Mouse (Mus musculus): ENCODE measurements around the gene Rplp0. TPM values are rescaled to one million over a fixed set of nuclear protein-coding genes. Genes with fewer than 3 reads are reported as not detected.
A peak's percentile ranks its signal among the peaks of the same experiment; 100 is the strongest.

The Rplp0 gene
- polyA plus RNA-seq, 1 experiment from 2014 or later = 1,000 TPM

GRCm38 (mm10) chr5:115547014-115547413 lies 12.3 kb upstream of the Rplp0 start:
- DNase-seq (ENCODE audit: low spot score) (no peak), ATAC-seq (ENCODE audit: low FRiP score) (no peak)
- H3K4me2 ChIP-seq (replicated peaks) = no peak overlapping the region
- H3K9ac ChIP-seq = 0 out of 2 replicates have a peak overlapping the region, but pooled peaks have one; percentile 16
- no peak overlapping the region for H3K4me3 ChIP-seq (replicated peaks; ENCODE audit: low read length)
- WGBS = 49% methylated on average over 6 of the region's 6 CpGs
- H3K27ac ChIP-seq = no peak overlapping the region
- no peaks in the 10 kb centered on the region for H3K9me3 ChIP-seq (ENCODE audit: control insufficient read depth, low read length)
- H3K4me1 ChIP-seq (replicated peaks; ENCODE audit: control insufficient read depth, insufficient read depth, low read length) = peaks cover 25% of the 10 kb centered on the region
- H3K36me3 ChIP-seq (replicated peaks; ENCODE audit: control insufficient read depth, insufficient read depth) = peaks cover 41% of the 10 kb centered on the region
- H3K27me3 ChIP-seq (ENCODE audit: control insufficient read depth, insufficient read depth, low read length) = no peaks in the 10 kb centered on the region

GRCm38 (mm10) chr5:115547421-115547820 lies 11.8 kb upstream of the Rplp0 start:
- Histone ChIP-seq H3K4me1 (replicated peaks; ENCODE audit: control insufficient read depth, insufficient read depth, low read length) (peaks cover 25% of the 10 kb centered on the region), H3K9ac (0 out of 2 replicates have a peak overlapping the region, but pooled peaks have one; percentile 16), H3K27ac (peak overlapping the region; percentile 36; the same call in 1 of the 2 replicates), H3K4me3 (replicated peaks; ENCODE audit: low read length) (no peak overlapping the region), H3K27me3 (ENCODE audit: control insufficient read depth, insufficient read depth, low read length) (no peaks in the 10 kb centered on the region), H3K36me3 (replicated peaks; ENCODE audit: control insufficient read depth, insufficient read depth) (peaks cover 43% of the 10 kb centered on the region), H3K9me3 (ENCODE audit: control insufficient read depth, low read length) (no peaks in the 10 kb centered on the region), H3K4me2 (replicated peaks) (no peak overlapping the region)
- WGBS = 86% methylated on average over 7 of the region's 7 CpGs
- no peak for ATAC-seq (ENCODE audit: low FRiP score)
- DNase-seq (ENCODE audit: low spot score) = no peak

- DNase-seq (ENCODE audit: low spot score) = no peak
- ATAC-seq (ENCODE audit: low FRiP score) = no peak
- WGBS = 94% methylated on average over 18 of the region's 18 CpGs
These were observed 10.6 kb upstream of the Rplp0 start for GRCm38 (mm10) chr5:115548501-115549285.

GRCm38 (mm10) chr5:115550482-115551005 lies 8.7 kb upstream of the Rplp0 start:
- Histone ChIP-seq H3K36me3 (replicated peaks; ENCODE audit: control insufficient read depth, insufficient read depth) (peaks cover 55% of the 10 kb centered on the region), H3K4me2 (replicated peaks) (no peak overlapping the region)
- WGBS = 91% methylated on average over 11 of the region's 11 CpGs

More at GRCm38 (mm10) chr5:115548501-115549285, 10.6 kb upstream of the Rplp0 start:
- no peak overlapping the region for H3K4me3 ChIP-seq (replicated peaks; ENCODE audit: low read length)
- no peak overlapping the region for H3K9ac ChIP-seq
- H3K4me1 ChIP-seq (replicated peaks; ENCODE audit: control insufficient read depth, insufficient read depth, low read length) = peaks cover 13% of the 10 kb centered on the region
- no peaks in the 10 kb centered on the region for H3K27me3 ChIP-seq (ENCODE audit: control insufficient read depth, insufficient read depth, low read length)
- no peak overlapping the region for H3K27ac ChIP-seq
- peaks cover 53% of the 10 kb centered on the region for H3K36me3 ChIP-seq (replicated peaks; ENCODE audit: control insufficient read depth, insufficient read depth)
- no peaks in the 10 kb centered on the region for H3K9me3 ChIP-seq (ENCODE audit: control insufficient read depth, low read length)
- H3K4me2 ChIP-seq (replicated peaks) = no peak overlapping the region

GRCm38 (mm10) chr5:115551386-115551785 lies 7.9 kb upstream of the Rplp0 start:
- Histone ChIP-seq H3K9me3 (ENCODE audit: control insufficient read depth, low read length) (no peaks in the 10 kb centered on the region), H3K36me3 (replicated peaks; ENCODE audit: control insufficient read depth, insufficient read depth) (peaks cover 55% of the 10 kb centered on the region), H3K4me2 (replicated peaks) (no peak overlapping the region), H3K4me1 (replicated peaks; ENCODE audit: control insufficient read depth, insufficient read depth, low read length) (no peaks in the 10 kb centered on the region), H3K9ac (no peak overlapping the region), H3K27ac (no peak overlapping the region), H3K4me3 (replicated peaks; ENCODE audit: low read length) (no peak overlapping the region), H3K27me3 (ENCODE audit: control insufficient read depth, insufficient read depth, low read length) (no peaks in the 10 kb centered on the region)
- DNase-seq (ENCODE audit: low spot score) (no peak), ATAC-seq (ENCODE audit: low FRiP score) (no peak)
- 75% methylated on average over 12 of the region's 12 CpGs for WGBS

More at GRCm38 (mm10) chr5:115550482-115551005, 8.7 kb upstream of the Rplp0 start:
- Histone ChIP-seq H3K27me3 (ENCODE audit: control insufficient read depth, insufficient read depth, low read length) (no peaks in the 10 kb centered on the region), H3K4me3 (replicated peaks; ENCODE audit: low read length) (no peak overlapping the region), H3K9ac (no peak overlapping the region), H3K4me1 (replicated peaks; ENCODE audit: control insufficient read depth, insufficient read depth, low read length) (no peaks in the 10 kb centered on the region), H3K9me3 (ENCODE audit: control insufficient read depth, low read length) (no peaks in the 10 kb centered on the region), H3K27ac (no peak overlapping the region)
- ATAC-seq (ENCODE audit: low FRiP score) (no peak), DNase-seq (ENCODE audit: low spot score) (no peak)

GRCm38 (mm10) chr5:115551799-115552198 lies 7.5 kb upstream of the Rplp0 start:
- Histone ChIP-seq H3K4me2 (replicated peaks) (no peak overlapping the region), H3K4me1 (replicated peaks; ENCODE audit: control insufficient read depth, insufficient read depth, low read length) (no peaks in the 10 kb centered on the region), H3K27ac (no peak overlapping the region), H3K36me3 (replicated peaks; ENCODE audit: control insufficient read depth, insufficient read depth) (peaks cover 55% of the 10 kb centered on the region), H3K9ac (no peak overlapping the region), H3K9me3 (ENCODE audit: control insufficient read depth, low read length) (no peaks in the 10 kb centered on the region), H3K4me3 (replicated peaks; ENCODE audit: low read length) (no peak overlapping the region), H3K27me3 (ENCODE audit: control insufficient read depth, insufficient read depth, low read length) (no peaks in the 10 kb centered on the region)
- WGBS = 82% methylated on average over 13 of the region's 13 CpGs
- DNase-seq (ENCODE audit: low spot score) (no peak), ATAC-seq (ENCODE audit: low FRiP score) (no peak)

GRCm38 (mm10) chr5:115553801-115554420 lies 5.4 kb upstream of the Rplp0 start:
- DNase-seq (ENCODE audit: low spot score) (no peak), ATAC-seq (ENCODE audit: low FRiP score) (no peak)
- Histone ChIP-seq H3K4me3 (replicated peaks; ENCODE audit: low read length) (no peak overlapping the region), H3K9me3 (ENCODE audit: control insufficient read depth, low read length) (no peaks in the 10 kb centered on the region), H3K27ac (no peak overlapping the region), H3K36me3 (replicated peaks; ENCODE audit: control insufficient read depth, insufficient read depth) (peaks cover 35% of the 10 kb centered on the region), H3K4me2 (replicated peaks) (no peak overlapping the region), H3K9ac (no peak overlapping the region), H3K27me3 (ENCODE audit: control insufficient read depth, insufficient read depth, low read length) (no peaks in the 10 kb centered on the region), H3K4me1 (replicated peaks; ENCODE audit: control insufficient read depth, insufficient read depth, low read length) (no peaks in the 10 kb centered on the region)
- WGBS = 87% methylated on average over 33 of the region's 33 CpGs

- Histone ChIP-seq H3K36me3 (replicated peaks; ENCODE audit: control insufficient read depth, insufficient read depth) (peaks cover 28% of the 10 kb centered on the region), H3K9ac (no peak overlapping the region), H3K27me3 (ENCODE audit: control insufficient read depth, insufficient read depth, low read length) (no peaks in the 10 kb centered on the region), H3K9me3 (ENCODE audit: control insufficient read depth, low read length) (no peaks in the 10 kb centered on the region), H3K4me2 (replicated peaks) (no peak overlapping the region), H3K27ac (no peak overlapping the region), H3K4me3 (replicated peaks; ENCODE audit: low read length) (no peak overlapping the region), H3K4me1 (replicated peaks; ENCODE audit: control insufficient read depth, insufficient read depth, low read length) (no peaks in the 10 kb centered on the region)
- WGBS = 90% methylated on average over 18 of the region's 18 CpGs
- no peak for DNase-seq (ENCODE audit: low spot score)
- no peak for ATAC-seq (ENCODE audit: low FRiP score)
These were observed 4.6 kb upstream of the Rplp0 start for GRCm38 (mm10) chr5:115554536-115555291.

- no peak overlapping the region for H3K4me3 ChIP-seq (replicated peaks; ENCODE audit: low read length)
- H3K9ac ChIP-seq = no peak overlapping the region
- no peak overlapping the region for H3K4me2 ChIP-seq (replicated peaks)
- peaks cover 10% of the 10 kb centered on the region for H3K4me1 ChIP-seq (replicated peaks; ENCODE audit: control insufficient read depth, insufficient read depth, low read length)
- no peak for ATAC-seq (ENCODE audit: low FRiP score)
- 9% methylated on average over 8 of the region's 8 CpGs for WGBS
- DNase-seq (ENCODE audit: low spot score) = peak; percentile 82
- H3K27me3 ChIP-seq (ENCODE audit: control insufficient read depth, insufficient read depth, low read length) = no peaks in the 10 kb centered on the region
- H3K36me3 ChIP-seq (replicated peaks; ENCODE audit: control insufficient read depth, insufficient read depth) = peaks cover 37% of the 10 kb centered on the region
- H3K27ac ChIP-seq = no peak overlapping the region
- no peaks in the 10 kb centered on the region for H3K9me3 ChIP-seq (ENCODE audit: control insufficient read depth, low read length)
These were observed 3.0 kb upstream of the Rplp0 start for GRCm38 (mm10) chr5:115556217-115556616.

Measured in hindbrain, embryonic 14.5 days (tissue).